Mouse (Mus musculus) MEL (cell line): ENCODE results near the gene Gm21915. TPM values are rescaled to one million over a fixed set of nuclear protein-coding genes. Genes with fewer than 3 reads are reported as not detected.

Experiments used
- DNase-seq: peaks from one replicate; pipeline ENCODE4 v3.0.0; 2011; ENCODE audit warnings: low read depth, low spot score
- H3K27ac ChIP-seq: 2 replicates; pipeline ENCODE4 v1.5.1; 2012; ENCODE audit warnings: low read depth, mild to moderate bottlenecking, control low read depth, low read length, moderate library complexity; ENCODE audit not compliant: control insufficient read depth
- H3K27me3 ChIP-seq, 2 experiments: fragments of 150-350 bp in 1 of 2; sonication (generic) in 1 of 2; 2 replicates each; pipeline ENCODE4 v1.6.1; 2012; ENCODE audit warnings: low read length in 2 of 2, mild to moderate bottlenecking in 2 of 2, improper control_type of control experiment in 1 of 2, moderate library complexity in 1 of 2; ENCODE audit not compliant: insufficient read depth in 2 of 2, control insufficient read depth in 1 of 2
- H3K36me3 ChIP-seq, 2 experiments: 2 replicates each; pipeline ENCODE4 v1.6.1; 2012 to 2014; ENCODE audit warnings: low read length in 2 of 2, improper control_type of control experiment in 1 of 2, inconsistent platforms in 1 of 2, mild to moderate bottlenecking in 1 of 2; ENCODE audit not compliant: insufficient read depth in 2 of 2, control insufficient read depth in 1 of 2
- H3K4me1 ChIP-seq, 2 experiments: fragments of 150-350 bp in 1 of 2; sonication (generic) in 1 of 2; 2 replicates each; pipeline ENCODE4 v1.6.1; 2012; ENCODE audit warnings: low read length in 2 of 2, improper control_type of control experiment in 1 of 2, mild to moderate bottlenecking in 1 of 2; ENCODE audit not compliant: insufficient read depth in 2 of 2, control insufficient read depth in 1 of 2
- H3K4me3 ChIP-seq, 2 experiments: fragments of 150-350 bp in 1 of 2; sonication (generic) in 1 of 2; 2 replicates each; pipeline ENCODE4 v1.5.1; 2012; ENCODE audit warnings: low read depth in 2 of 2, low read length in 2 of 2, mild to moderate bottlenecking in 2 of 2, moderate library complexity in 2 of 2, control low read depth in 1 of 2, improper control_type of control experiment in 1 of 2; ENCODE audit not compliant: control insufficient read depth in 1 of 2, insufficient read depth in 1 of 2
- H3K79me2 ChIP-seq: 2 replicates; pipeline ENCODE4 v1.6.1; 2012; ENCODE audit warnings: mild to moderate bottlenecking, low read length, moderate library complexity; ENCODE audit not compliant: control insufficient read depth, poor library complexity, insufficient read depth
- H3K9ac ChIP-seq: 2 replicates; pipeline ENCODE4 v1.6.1; 2012; ENCODE audit warnings: low read depth, mild to moderate bottlenecking, control low read depth, low read length, moderate library complexity; ENCODE audit not compliant: control insufficient read depth, poor library complexity, severe bottlenecking
- H3K9me3 ChIP-seq: fragments of 150-350 bp; sonication (generic); replicated peaks from 2 replicates; pipeline ENCODE4 v1.6.1; 2012; ENCODE audit warnings: mild to moderate bottlenecking, low read length, improper control_type of control experiment, moderate library complexity; ENCODE audit not compliant: insufficient read depth
- BHLHE40 ChIP-seq: IDR thresholded peaks from 2 replicates; pipeline ENCODE4 v1.6.1; 2012; ENCODE audit warnings: low read depth, mild to moderate bottlenecking, inconsistent platforms, low read length, improper control_type of control experiment, borderline replicate concordance
- CHD1 ChIP-seq: IDR thresholded peaks from 2 replicates; pipeline ENCODE4 v1.6.1; 2012; ENCODE audit warnings: low read depth, mild to moderate bottlenecking, inconsistent platforms, low read length, improper control_type of control experiment
- E2F4 ChIP-seq: IDR thresholded peaks from 2 replicates; pipeline ENCODE4 v1.6.1; 2011; ENCODE audit warnings: low read depth, low read length, improper control_type of control experiment, borderline replicate concordance
- HCFC1 ChIP-seq: IDR thresholded peaks from 2 replicates; pipeline ENCODE4 v1.6.1; 2012; ENCODE audit warnings: low read depth, mild to moderate bottlenecking, inconsistent platforms, low read length, improper control_type of control experiment, moderate library complexity
- MAZ ChIP-seq: IDR thresholded peaks from 2 replicates; pipeline ENCODE4 v1.6.1; 2012; ENCODE audit warnings: low read depth, mild to moderate bottlenecking, inconsistent platforms, low read length, improper control_type of control experiment
- MXI1 ChIP-seq: IDR thresholded peaks from 2 replicates; pipeline ENCODE4 v1.6.1; 2011; ENCODE audit warnings: mild to moderate bottlenecking, low read depth, low read length, improper control_type of control experiment
- POLR2A ChIP-seq, 2 experiments: IDR thresholded peaks; 2 replicates each; pipeline ENCODE4 v1.6.1; 2011 to 2012; ENCODE audit warnings: low read length in 2 of 2, mild to moderate bottlenecking in 2 of 2, control low read depth in 1 of 2, improper control_type of control experiment in 1 of 2, low read depth in 1 of 2, moderate library complexity in 1 of 2; ENCODE audit not compliant: control insufficient read depth in 1 of 2, insufficient read depth in 1 of 2, poor library complexity in 1 of 2
- POLR2AphosphoS5 ChIP-seq: IDR thresholded peaks from 2 replicates; pipeline ENCODE4 v1.6.1; 2012; ENCODE audit warnings: low read depth, borderline replicate concordance, mild to moderate bottlenecking, inconsistent platforms, low read length, moderate library complexity, mixed read lengths
- RCOR1 ChIP-seq: IDR thresholded peaks from 2 replicates; pipeline ENCODE4 v1.6.1; 2012; ENCODE audit warnings: low read depth, mild to moderate bottlenecking, inconsistent platforms, low read length, improper control_type of control experiment
- SIN3A ChIP-seq: IDR thresholded peaks from 2 replicates; pipeline ENCODE4 v1.6.1; 2012; ENCODE audit warnings: low read length, improper control_type of control experiment, inconsistent platforms
- USF2 ChIP-seq, 2 experiments: IDR thresholded peaks; 2 replicates each; pipeline ENCODE4 v1.6.1; 2011 to 2012; ENCODE audit warnings: improper control_type of control experiment in 2 of 2, low read length in 2 of 2, borderline replicate concordance in 1 of 2, inconsistent platforms in 1 of 2, low read depth in 1 of 2, mild to moderate bottlenecking in 1 of 2; ENCODE audit not compliant: insufficient read depth in 1 of 2
- ZMIZ1 ChIP-seq: IDR thresholded peaks from 2 replicates; pipeline ENCODE4 v1.6.1; 2012; ENCODE audit warnings: low read depth, mild to moderate bottlenecking, inconsistent platforms, low read length, improper control_type of control experiment, moderate library complexity
- ZNF384 ChIP-seq: IDR thresholded peaks from 2 replicates; pipeline ENCODE4 v1.6.1; 2012; ENCODE audit warnings: low read depth, mild to moderate bottlenecking, inconsistent platforms, low read length, improper control_type of control experiment
- polyA plus RNA-seq, 2 experiments: library from polyadenylated mRNA; stranded (reverse) in 1 of 2; unstranded in 1 of 2; fragments of >175 nt in 1 of 2; fragments of >200 nt in 1 of 2; gene quantifications; 2 replicates each; pipeline versions ENCODE4 v1.2.1 to v1.2.4; 2012; ENCODE audit warnings: low replicate concordance in 2 of 2, low read depth in 1 of 2; ENCODE audit not compliant: insufficient read length in 2 of 2, insufficient read depth in 1 of 2, missing spikeins in 1 of 2
- total RNA-seq: library from RNA; depleted of rRNA; stranded (reverse); fragments of 300-350 nt; gene quantifications from 2 replicates; pipeline ENCODE4 v1.2.3, GENCODE M21; 2012

The Gm21915 gene
- total and polyA plus RNA-seq, 3 experiments, result not detected

GRCm38 (mm10) chr9:40704364-40705276 is 34.2 kb downstream of the Gm21915 start:
- no peaks in the 10 kb centered on the region for H3K4me1 ChIP-seq
- TF ChIP-seq ZNF384 (no peak), MXI1 (no peak), SIN3A (no peak), HCFC1 (no peak), BHLHE40 (no peak), CHD1 (no peak), POLR2A (IDR thresholded peaks at IDR 0.05; ENCODE audit: control insufficient read depth in 1 of 2, insufficient read depth in 1 of 2, low read depth in 1 of 2, low read length in 2 of 2, poor library complexity in 1 of 2) (no peak)
- TF ChIP-seq, all 39 proteins: peak for 0
- Histone ChIP-seq H3K4me3 (no peak overlapping the region), H3K27me3 (no peaks in the 10 kb centered on the region), H3K9ac (no peak overlapping the region), H3K9me3 (no peaks in the 10 kb centered on the region), H3K27ac (no peak overlapping the region), H3K36me3 (no peaks in the 10 kb centered on the region), H3K79me2 (no peaks in the 10 kb centered on the region)
- DNase-seq, result no peak

- Histone ChIP-seq H3K27me3 (no peaks in the 10 kb centered on the region), H3K36me3 (no peaks in the 10 kb centered on the region), H3K79me2 (no peaks in the 10 kb centered on the region), H3K9me3 (no peaks in the 10 kb centered on the region), H3K9ac (no peak overlapping the region), H3K27ac (no peak overlapping the region), H3K4me3 (no peak overlapping the region), H3K4me1 (no peaks in the 10 kb centered on the region)
- DNase-seq, result no peak
- TF ChIP-seq USF2 (IDR thresholded peaks at IDR 0.05; ENCODE audit: borderline replicate concordance in 1 of 2, insufficient read depth in 1 of 2, low read depth in 1 of 2, low read length in 2 of 2) (no peak), MAZ (no peak), POLR2AphosphoS5 (no peak), RCOR1 (no peak), E2F4 (no peak), ZMIZ1 (no peak), CHD1 (no peak)
Observed at GRCm38 (mm10) chr9:40708448-40709140, 38.2 kb downstream of the Gm21915 start.
